Mouse (Mus musculus): ENCODE data around the gene Pdgfra.

The Pdgfra gene

GRCm38 (mm10) chr5:75155741-75156553 lies 3.9 kb downstream of the Pdgfra start:
- peak; percentile 74 for DNase-seq (ENCODE audit: low read depth, low spot score)

- no peak for DNase-seq (ENCODE audit: low read depth, low spot score)
Measured at GRCm38 (mm10) chr5:75156554-75157036, 4.5 kb downstream of the Pdgfra start.

- peak; percentile 83 for DNase-seq (ENCODE audit: low read depth, low spot score)
Measured at GRCm38 (mm10) chr5:75157038-75157437, 4.9 kb downstream of the Pdgfra start.

- DNase-seq (ENCODE audit: low read depth, low spot score), result no peak
Measured at GRCm38 (mm10) chr5:75160530-75161170, 8.6 kb downstream of the Pdgfra start.

- DNase-seq (ENCODE audit: low read depth, low spot score), result no peak
Measured at GRCm38 (mm10) chr5:75161586-75161985, 9.5 kb downstream of the Pdgfra start.

GRCm38 (mm10) chr5:75163289-75163951 lies 11.3 kb downstream of the Pdgfra start:
- no peak for DNase-seq (ENCODE audit: low read depth, low spot score)

- no peak for DNase-seq (ENCODE audit: low read depth, low spot score)
Measured at GRCm38 (mm10) chr5:75164688-75165087, 12.6 kb downstream of the Pdgfra start.

- DNase-seq (ENCODE audit: low read depth, low spot score), result no peak
Measured at GRCm38 (mm10) chr5:75169837-75170236, 17.7 kb downstream of the Pdgfra start.

GRCm38 (mm10) chr5:75171859-75172258 lies 19.8 kb downstream of the Pdgfra start:
- no peak for DNase-seq (ENCODE audit: low read depth, low spot score)

GRCm38 (mm10) chr5:75179249-75179648 lies 27.2 kb downstream of the Pdgfra start:
- DNase-seq (ENCODE audit: low read depth, low spot score), result no peak

GRCm38 (mm10) chr5:75179726-75180290 lies 27.7 kb downstream of the Pdgfra start:
- DNase-seq (ENCODE audit: low read depth, low spot score), result no peak

GRCm38 (mm10) chr5:75183653-75184052 lies 31.6 kb downstream of the Pdgfra start:
- DNase-seq (ENCODE audit: low read depth, low spot score), result no peak

GRCm38 (mm10) chr5:75184112-75184511 lies 32.0 kb downstream of the Pdgfra start:
- no peak for DNase-seq (ENCODE audit: low read depth, low spot score)

- DNase-seq (ENCODE audit: low read depth, low spot score), result no peak
Measured at GRCm38 (mm10) chr5:75184693-75185235, 32.7 kb downstream of the Pdgfra start.

GRCm38 (mm10) chr5:75185584-75185983 lies 33.5 kb downstream of the Pdgfra start:
- no peak for DNase-seq (ENCODE audit: low read depth, low spot score)

- DNase-seq (ENCODE audit: low read depth, low spot score), result no peak
Measured at GRCm38 (mm10) chr5:75189319-75189987, 37.4 kb downstream of the Pdgfra start.

GRCm38 (mm10) chr5:75193107-75193506 lies 41.0 kb downstream of the Pdgfra start:
- DNase-seq (ENCODE audit: low read depth, low spot score), result no peak

- no peak for DNase-seq (ENCODE audit: low read depth, low spot score)
Measured at GRCm38 (mm10) chr5:75198413-75198812, 46.3 kb downstream of the Pdgfra start.

GRCm38 (mm10) chr5:75199698-75200365 lies 47.7 kb downstream of the Pdgfra start:
- no peak for DNase-seq (ENCODE audit: low read depth, low spot score)

- no peak for DNase-seq (ENCODE audit: low read depth, low spot score)
Measured at GRCm38 (mm10) chr5:75200366-75200724, 48.3 kb downstream of the Pdgfra start.

GRCm38 (mm10) chr5:75207905-75208304 lies 55.8 kb downstream of the Pdgfra start:
- no peak for DNase-seq (ENCODE audit: low read depth, low spot score)

Measured in CD4-positive, CD25-positive, alpha-beta regulatory T cell, adult 2 months (primary cell).